Mouse (Mus musculus): ENCODE results near the gene Gm45713. TPM values are rescaled to one million over a fixed set of nuclear protein-coding genes. Genes with fewer than 3 reads are reported as not detected.

The Gm45713 gene
- polyA plus RNA-seq, 1 experiment from 2014 or later, result 0.70 TPM

- Histone ChIP-seq H3K27ac (ENCODE audit: low read depth, low read length) (no peak overlapping the region), H3K9me3 (ENCODE audit: control insufficient read depth) (no peaks in the 10 kb centered on the region), H3K4me1 (replicated peaks; ENCODE audit: control insufficient read depth, insufficient read depth, low read length) (no peaks in the 10 kb centered on the region), H3K36me3 (ENCODE audit: control insufficient read depth, insufficient read depth) (peaks cover 39% of the 10 kb centered on the region), H3K27me3 (replicated peaks; ENCODE audit: control insufficient read depth, insufficient read depth, low read length) (no peaks in the 10 kb centered on the region), H3K9ac (ENCODE audit: low read depth, low read length) (no peak overlapping the region), H3K4me3 (ENCODE audit: low read depth, low read length) (no peak overlapping the region), H3K4me2 (replicated peaks; ENCODE audit: low read depth) (no peak overlapping the region)
- 0 out of 2 replicates have a peak, but pooled peaks have one; percentile 16 for ATAC-seq
- under 1% methylated on average over 10 of the region's 10 CpGs for WGBS
- TF ChIP-seq CTCF (IDR thresholded peaks at IDR 0.05; ENCODE audit: low read depth), result peak; percentile 99
Measured at GRCm38 (mm10) chr7:45079856-45080255, 56.2 kb downstream of the Gm45713 start.

DNA sequence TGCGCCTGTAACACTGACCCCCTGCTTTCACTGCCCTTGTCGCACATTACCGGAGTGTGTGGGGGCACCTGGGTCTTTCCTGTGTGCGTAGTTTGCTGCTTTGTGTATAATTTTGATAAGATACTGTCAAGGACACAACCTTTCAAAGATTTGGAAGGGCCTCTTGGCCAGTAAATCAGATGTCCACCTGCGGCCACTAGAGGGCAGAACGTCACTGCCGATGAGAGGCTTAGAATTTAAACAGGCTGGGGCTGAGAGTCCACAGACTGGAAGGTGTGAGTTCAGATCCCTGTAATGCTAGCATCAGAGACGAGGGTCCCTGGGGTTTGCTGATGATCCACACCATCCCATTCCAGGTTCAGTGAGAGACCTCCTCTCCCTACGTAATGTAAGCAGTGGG, 57.5 kb downstream of the Gm45713 start:
- no peaks in the 10 kb centered on the region for H3K9me3 ChIP-seq (ENCODE audit: control insufficient read depth)
- peak; percentile 89 for TF ChIP-seq CTCF (IDR thresholded peaks at IDR 0.05; ENCODE audit: low read depth)
- no peak overlapping the region for H3K4me3 ChIP-seq (ENCODE audit: low read depth, low read length)
- H3K4me1 ChIP-seq (replicated peaks; ENCODE audit: control insufficient read depth, insufficient read depth, low read length), result no peaks in the 10 kb centered on the region
- H3K36me3 ChIP-seq (ENCODE audit: control insufficient read depth, insufficient read depth), result peaks cover 49% of the 10 kb centered on the region
- H3K27me3 ChIP-seq (replicated peaks; ENCODE audit: control insufficient read depth, insufficient read depth, low read length), result no peaks in the 10 kb centered on the region
- no peak overlapping the region for H3K9ac ChIP-seq (ENCODE audit: low read depth, low read length)
- no peak overlapping the region for H3K4me2 ChIP-seq (replicated peaks; ENCODE audit: low read depth)
- no peak for ATAC-seq
- H3K27ac ChIP-seq (ENCODE audit: low read depth, low read length), result no peak overlapping the region
- WGBS, result 24% methylated on average over 9 of the region's 9 CpGs

GRCm38 (mm10) chr7:45077829-45078228, 58.2 kb downstream of the Gm45713 start:
- WGBS, result 96% methylated on average over 2 of the region's 2 CpGs

DNA sequence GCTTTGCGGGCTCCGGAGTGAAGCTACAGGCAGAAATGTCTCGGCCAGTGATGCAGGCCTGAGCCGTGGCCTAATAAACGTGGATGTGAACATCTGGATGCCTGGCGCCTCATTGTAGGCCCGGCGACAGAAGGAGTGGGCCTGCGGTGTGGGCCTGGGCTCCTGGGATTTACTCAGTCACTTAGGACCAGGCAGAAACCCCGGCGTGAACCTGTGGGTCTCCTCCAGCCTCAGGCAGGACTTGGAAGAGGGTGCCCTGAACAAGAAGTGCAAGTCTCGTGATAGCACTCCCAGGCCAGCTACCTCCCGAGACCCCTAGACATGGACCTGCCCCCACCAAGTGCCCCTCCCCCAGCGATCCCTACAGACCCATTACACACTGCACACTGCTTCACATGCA, 58.7 kb downstream of the Gm45713 start:
- H3K4me3 ChIP-seq (ENCODE audit: low read depth, low read length), result no peak overlapping the region
- WGBS, result 88% methylated on average over 14 of the region's 14 CpGs
- no peaks in the 10 kb centered on the region for H3K4me1 ChIP-seq (replicated peaks; ENCODE audit: control insufficient read depth, insufficient read depth, low read length)
- no peak for TF ChIP-seq CTCF (IDR thresholded peaks at IDR 0.05; ENCODE audit: low read depth)
- H3K27me3 ChIP-seq (replicated peaks; ENCODE audit: control insufficient read depth, insufficient read depth, low read length), result no peaks in the 10 kb centered on the region
- no peak overlapping the region for H3K9ac ChIP-seq (ENCODE audit: low read depth, low read length)
- H3K27ac ChIP-seq (ENCODE audit: low read depth, low read length), result no peak overlapping the region
- peaks cover 47% of the 10 kb centered on the region for H3K36me3 ChIP-seq (ENCODE audit: control insufficient read depth, insufficient read depth)
- H3K9me3 ChIP-seq (ENCODE audit: control insufficient read depth), result no peaks in the 10 kb centered on the region
- no peak for ATAC-seq
- H3K4me2 ChIP-seq (replicated peaks; ENCODE audit: low read depth), result no peak overlapping the region

More at GRCm38 (mm10) chr7:45077829-45078228, 58.2 kb downstream of the Gm45713 start:
- Histone ChIP-seq H3K9me3 (ENCODE audit: control insufficient read depth) (no peaks in the 10 kb centered on the region), H3K4me2 (replicated peaks; ENCODE audit: low read depth) (no peak overlapping the region), H3K27ac (ENCODE audit: low read depth, low read length) (no peak overlapping the region), H3K36me3 (ENCODE audit: control insufficient read depth, insufficient read depth) (peaks cover 47% of the 10 kb centered on the region), H3K9ac (ENCODE audit: low read depth, low read length) (no peak overlapping the region), H3K4me3 (ENCODE audit: low read depth, low read length) (no peak overlapping the region), H3K27me3 (replicated peaks; ENCODE audit: control insufficient read depth, insufficient read depth, low read length) (no peaks in the 10 kb centered on the region), H3K4me1 (replicated peaks; ENCODE audit: control insufficient read depth, insufficient read depth, low read length) (no peaks in the 10 kb centered on the region)
- no peak for ATAC-seq
- no peak for TF ChIP-seq CTCF (IDR thresholded peaks at IDR 0.05; ENCODE audit: low read depth)

GRCm38 (mm10) chr7:45076501-45076900, 59.5 kb downstream of the Gm45713 start:
- H3K36me3 ChIP-seq (ENCODE audit: control insufficient read depth, insufficient read depth), result peaks cover 47% of the 10 kb centered on the region
- H3K27ac ChIP-seq (ENCODE audit: low read depth, low read length), result no peak overlapping the region
- 91% methylated on average over 30 of the region's 30 CpGs for WGBS
- no peak overlapping the region for H3K9ac ChIP-seq (ENCODE audit: low read depth, low read length)
- no peak overlapping the region for H3K4me2 ChIP-seq (replicated peaks; ENCODE audit: low read depth)
- no peak for TF ChIP-seq CTCF (IDR thresholded peaks at IDR 0.05; ENCODE audit: low read depth)
- H3K9me3 ChIP-seq (ENCODE audit: control insufficient read depth), result no peaks in the 10 kb centered on the region
- H3K27me3 ChIP-seq (replicated peaks; ENCODE audit: control insufficient read depth, insufficient read depth, low read length), result no peaks in the 10 kb centered on the region
- no peaks in the 10 kb centered on the region for H3K4me1 ChIP-seq (replicated peaks; ENCODE audit: control insufficient read depth, insufficient read depth, low read length)
- H3K4me3 ChIP-seq (ENCODE audit: low read depth, low read length), result no peak overlapping the region
- no peak for ATAC-seq

MicroRNAs within 50 kb of the gene (microRNA counts, 519-probe panel; counts per million panel counts)
- 3,903 counts per million, percentile 55 among the panel's probes with 10 or more counts for microRNA mmu-miR-150

Small RNAs within 50 kb of the gene (microRNA-seq; reads per million reads assigned to microRNA genes)
- gene Mir150 (78.8 reads per million, percentile 44 among the genes with 10 or more reads in this experiment), gene Mir5121 (13.3 reads per million, percentile 24 among the genes with 10 or more reads in this experiment), gene Mir7055 (not detected)

Other genes starting within 250 kb of the Gm45713 start
- gene Med25, start 243.5 kb downstream of the Gm45713 start, polyA plus RNA-seq (2015; fragmentation: Nextera tagmentation; extraction: Ambion mirVana), result 60.0 and 62.9 TPM in 2 replicates
- 11.1 and 12.1 TPM in 2 replicates for gene Fuz, start 240.2 kb downstream of the Gm45713 start, polyA plus RNA-seq (2015; fragmentation: Nextera tagmentation; extraction: Ambion mirVana)
- 42.8 and 44.1 TPM in 2 replicates for gene Ap2a1, start 206.7 kb downstream of the Gm45713 start, polyA plus RNA-seq (2015; fragmentation: Nextera tagmentation; extraction: Ambion mirVana)
- gene Tsks, start 193.0 kb downstream of the Gm45713 start, polyA plus RNA-seq (2015; fragmentation: Nextera tagmentation; extraction: Ambion mirVana), result 0.13 TPM in 1 of 2 replicates, not detected in the other
- 3.5 and 4.5 TPM in 2 replicates for gene Cpt1c, start 161.4 kb downstream of the Gm45713 start, polyA plus RNA-seq (2015; fragmentation: Nextera tagmentation; extraction: Ambion mirVana)
- gene Prmt1, start 149.7 kb downstream of the Gm45713 start, polyA plus RNA-seq (2015; fragmentation: Nextera tagmentation; extraction: Ambion mirVana), result 124 and 130 TPM in 2 replicates
- gene Irf3, start 138.6 kb downstream of the Gm45713 start, polyA plus RNA-seq (2015; fragmentation: Nextera tagmentation; extraction: Ambion mirVana), result 53.2 and 56.4 TPM in 2 replicates
- 18.3 and 19.6 TPM in 2 replicates for gene Bcl2l12, start 137.5 kb downstream of the Gm45713 start, polyA plus RNA-seq (2015; fragmentation: Nextera tagmentation; extraction: Ambion mirVana)
- 21.7 and 22.6 TPM in 2 replicates for gene Scaf1, start 119.9 kb downstream of the Gm45713 start, polyA plus RNA-seq (2015; fragmentation: Nextera tagmentation; extraction: Ambion mirVana)
- gene Rras, start 118.3 kb downstream of the Gm45713 start, polyA plus RNA-seq (2015; fragmentation: Nextera tagmentation; extraction: Ambion mirVana), result 94.6 and 100 TPM in 2 replicates
- gene Prr12, start 83.3 kb downstream of the Gm45713 start, polyA plus RNA-seq (2015; fragmentation: Nextera tagmentation; extraction: Ambion mirVana), result 2.4 and 2.6 TPM in 2 replicates
- gene Nosip, start 73.8 kb downstream of the Gm45713 start, polyA plus RNA-seq (2015; fragmentation: Nextera tagmentation; extraction: Ambion mirVana), result 38.9 and 40.5 TPM in 2 replicates
- gene Prrg2, start 73.6 kb downstream of the Gm45713 start, polyA plus RNA-seq (2015; fragmentation: Nextera tagmentation; extraction: Ambion mirVana), result 56.8 and 59.0 TPM in 2 replicates
- 81.8 and 85.6 TPM in 2 replicates for gene Rcn3, start 44.0 kb downstream of the Gm45713 start, polyA plus RNA-seq (2015; fragmentation: Nextera tagmentation; extraction: Ambion mirVana)
- 2,929 and 3,267 TPM in 2 replicates for gene Fcgrt, start 32.4 kb downstream of the Gm45713 start, polyA plus RNA-seq (2015; fragmentation: Nextera tagmentation; extraction: Ambion mirVana)
- gene Rps11, start 11.8 kb downstream of the Gm45713 start, polyA plus RNA-seq (2015; fragmentation: Nextera tagmentation; extraction: Ambion mirVana), result 1,691 and 1,755 TPM in 2 replicates
- 1,616 and 1,752 TPM in 2 replicates for gene Rpl13a, start 7.5 kb downstream of the Gm45713 start, polyA plus RNA-seq (2015; fragmentation: Nextera tagmentation; extraction: Ambion mirVana)
- gene Flt3l, start 201 bp upstream of the Gm45713 start, polyA plus RNA-seq (2015; fragmentation: Nextera tagmentation; extraction: Ambion mirVana), result 2.1 and 2.7 TPM in 2 replicates
- 63.6 and 64.7 TPM in 2 replicates for gene Pih1d1, start 18.1 kb upstream of the Gm45713 start, polyA plus RNA-seq (2015; fragmentation: Nextera tagmentation; extraction: Ambion mirVana)
- gene Aldh16a1, start 18.4 kb upstream of the Gm45713 start, polyA plus RNA-seq (2015; fragmentation: Nextera tagmentation; extraction: Ambion mirVana), result 86.8 and 102 TPM in 2 replicates
- not detected in 2 replicates for gene Slc17a7, start 27.7 kb upstream of the Gm45713 start, polyA plus RNA-seq (2015; fragmentation: Nextera tagmentation; extraction: Ambion mirVana)
- gene Gfy, start 43.3 kb upstream of the Gm45713 start, polyA plus RNA-seq (2015; fragmentation: Nextera tagmentation; extraction: Ambion mirVana), result not detected in 2 replicates
- gene Pth2, start 44.8 kb upstream of the Gm45713 start, polyA plus RNA-seq (2015; fragmentation: Nextera tagmentation; extraction: Ambion mirVana), result not detected in 2 replicates
- gene Ccdc155, start 68.7 kb upstream of the Gm45713 start, polyA plus RNA-seq (2015; fragmentation: Nextera tagmentation; extraction: Ambion mirVana), result 0.07 TPM in 1 of 2 replicates, not detected in the other
- gene Dkkl1, start 75.9 kb upstream of the Gm45713 start, polyA plus RNA-seq (2015; fragmentation: Nextera tagmentation; extraction: Ambion mirVana), result 0.47 and 0.55 TPM in 2 replicates
- 18.7 and 20.8 TPM in 2 replicates for gene Tead2, start 79.5 kb upstream of the Gm45713 start, polyA plus RNA-seq (2015; fragmentation: Nextera tagmentation; extraction: Ambion mirVana)
- gene Cd37, start 102.9 kb upstream of the Gm45713 start, polyA plus RNA-seq (2015; fragmentation: Nextera tagmentation; extraction: Ambion mirVana), result 1.6 and 2.3 TPM in 2 replicates
- gene Slc6a16, start 104.9 kb upstream of the Gm45713 start, polyA plus RNA-seq (2015; fragmentation: Nextera tagmentation; extraction: Ambion mirVana), result not detected in 2 replicates
- gene Slc6a21, start 141.3 kb upstream of the Gm45713 start, polyA plus RNA-seq (2015; fragmentation: Nextera tagmentation; extraction: Ambion mirVana), result not detected in 2 replicates
- 49.4 and 55.1 TPM in 2 replicates for gene Trpm4, start 197.5 kb upstream of the Gm45713 start, polyA plus RNA-seq (2015; fragmentation: Nextera tagmentation; extraction: Ambion mirVana)
- gene Hrc, start 199.1 kb upstream of the Gm45713 start, polyA plus RNA-seq (2015; fragmentation: Nextera tagmentation; extraction: Ambion mirVana), result 0.76 and 0.88 TPM in 2 replicates
- gene Ppfia3, start 230.8 kb upstream of the Gm45713 start, polyA plus RNA-seq (2015; fragmentation: Nextera tagmentation; extraction: Ambion mirVana), result 24.5 and 24.8 TPM in 2 replicates
- gene Lin7b, start 234.4 kb upstream of the Gm45713 start, polyA plus RNA-seq (2015; fragmentation: Nextera tagmentation; extraction: Ambion mirVana), result 3.4 TPM in 2 replicates